Mouse (Mus musculus) v-Abl transformed pro-B cells (cell line): ENCODE measurements around the gene Ctf1.
"Not testable (repeated sequence)": the region's sequence is repeated elsewhere in the genome, so short reads cannot be mapped to it uniquely, and the experiment has no call there.

Experiments used
- in situ Hi-C, 2 experiments: fragments of 400-800 bp; cut with MboI; formaldehyde crosslinking; loops; one replicate each; pipeline ENCODE4 v1.15.1; 2025; ENCODE audit not compliant: unreplicated experiment in 2 of 2

Gene Ctf1

GRCm38 (mm10) chr7:127725490-127725889 is 13.0 kb downstream of the Ctf1 start:
- in situ Hi-C loops = no loop called here

GRCm38 (mm10) chr7:127725924-127726323 is 13.4 kb downstream of the Ctf1 start:
- in situ Hi-C loops = no loop called here

GRCm38 (mm10) chr7:127727898-127728297 is 15.4 kb downstream of the Ctf1 start:
- in situ Hi-C loops = no loop called here

- in situ Hi-C loops = no loop called here
Observed at GRCm38 (mm10) chr7:127730170-127730569, 17.6 kb downstream of the Ctf1 start.

- in situ Hi-C loops = not testable (repeated sequence)
Observed at GRCm38 (mm10) chr7:127732066-127732465, 19.5 kb downstream of the Ctf1 start, which contains the start of gene Ctf2. TSS of gene Ctf2 (minus strand) at chr7:127732166.

- in situ Hi-C loops = loop anchor here (5.0 kb wide), 1 partner anchor 67 kb away; no protein-coding TSS in a partner anchor
Observed at GRCm38 (mm10) chr7:127744366-127745045, 32.0 kb downstream of the Ctf1 start, which contains the start of gene Fbxl19. TSS of gene Fbxl19 (plus strand) at chr7:127744543.

- in situ Hi-C loops = loop anchor here (5.0 kb wide), 1 partner anchor 68 kb away; no protein-coding TSS in a partner anchor
Observed at GRCm38 (mm10) chr7:127745251-127745651, 32.7 kb downstream of the Ctf1 start.

- in situ Hi-C loops = loop anchor here (5.0 kb wide), 1 partner anchor 69 kb away; no protein-coding TSS in a partner anchor
Observed at GRCm38 (mm10) chr7:127745652-127746493, 33.3 kb downstream of the Ctf1 start.

- in situ Hi-C loops = loop anchor here (5.0 kb wide), 1 partner anchor 69 kb away; no protein-coding TSS in a partner anchor
Observed at GRCm38 (mm10) chr7:127746494-127747491, 34.3 kb downstream of the Ctf1 start.

GRCm38 (mm10) chr7:127747559-127748234 is 35.2 kb downstream of the Ctf1 start:
- in situ Hi-C loops = loop anchor here (5.0 kb wide), 1 partner anchor 70 kb away; no protein-coding TSS in a partner anchor

GRCm38 (mm10) chr7:127748235-127748560 is 35.7 kb downstream of the Ctf1 start:
- in situ Hi-C loops = loop anchor here (5.0 kb wide), 1 partner anchor 71 kb away; no protein-coding TSS in a partner anchor

GRCm38 (mm10) chr7:127750131-127751127 is 37.9 kb downstream of the Ctf1 start:
- in situ Hi-C loops = no loop called here

GRCm38 (mm10) chr7:127751619-127752018 is 39.1 kb downstream of the Ctf1 start:
- in situ Hi-C loops = no loop called here

GRCm38 (mm10) chr7:127752069-127752468 is 39.5 kb downstream of the Ctf1 start:
- in situ Hi-C loops = no loop called here

- in situ Hi-C loops = no loop called here
Observed at GRCm38 (mm10) chr7:127753158-127753557, 40.6 kb downstream of the Ctf1 start.

GRCm38 (mm10) chr7:127753741-127754140 is 41.2 kb downstream of the Ctf1 start:
- in situ Hi-C loops = no loop called here

GRCm38 (mm10) chr7:127759716-127760115 is 47.2 kb downstream of the Ctf1 start:
- in situ Hi-C loops = no loop called here

GRCm38 (mm10) chr7:127760478-127760877 is 47.9 kb downstream of the Ctf1 start:
- in situ Hi-C loops = no loop called here
